Mouse (Mus musculus) cortical plate, adult 2 months (tissue): ENCODE measurements at regions not wholly inside any gene's neighbourhood (a gene's known extent, or its start where the extent isn't known, plus 50 kb on each side); places are given as distances from the start of the nearest gene placed in this dataset.

Experiments used
- H3K27ac ChIP-seq: fragments of 200-500 bp; 2 replicates; pipeline ENCODE4 v1.5.1; 2012; ENCODE audit warnings: low read length, control low read depth, inconsistent platforms; ENCODE audit not compliant: insufficient read depth
- H3K4me1 ChIP-seq: fragments of 200-500 bp; 2 replicates; pipeline ENCODE4 v1.6.1; 2011; ENCODE audit warnings: low read length; ENCODE audit not compliant: control insufficient read depth, insufficient read depth
- H3K4me3 ChIP-seq: fragments of 200-500 bp; 2 replicates; pipeline ENCODE4 v1.5.1; 2011; ENCODE audit warnings: mild to moderate bottlenecking, low read length, control low read depth; ENCODE audit not compliant: insufficient read depth
- CTCF ChIP-seq: fragments of 200-500 bp; IDR thresholded peaks from 2 replicates; pipeline ENCODE4 v1.5.1; 2011; ENCODE audit warnings: mild to moderate bottlenecking, control low read depth, low read length; ENCODE audit not compliant: insufficient read depth; ENCODE audit errors: extremely low read depth
- POLR2A ChIP-seq: fragments of 200-500 bp; IDR thresholded peaks from 2 replicates; pipeline ENCODE4 v1.6.1; 2011; ENCODE audit warnings: mild to moderate bottlenecking, low read length, control low read depth; ENCODE audit not compliant: insufficient read depth; ENCODE audit errors: extremely low read depth

DNA sequence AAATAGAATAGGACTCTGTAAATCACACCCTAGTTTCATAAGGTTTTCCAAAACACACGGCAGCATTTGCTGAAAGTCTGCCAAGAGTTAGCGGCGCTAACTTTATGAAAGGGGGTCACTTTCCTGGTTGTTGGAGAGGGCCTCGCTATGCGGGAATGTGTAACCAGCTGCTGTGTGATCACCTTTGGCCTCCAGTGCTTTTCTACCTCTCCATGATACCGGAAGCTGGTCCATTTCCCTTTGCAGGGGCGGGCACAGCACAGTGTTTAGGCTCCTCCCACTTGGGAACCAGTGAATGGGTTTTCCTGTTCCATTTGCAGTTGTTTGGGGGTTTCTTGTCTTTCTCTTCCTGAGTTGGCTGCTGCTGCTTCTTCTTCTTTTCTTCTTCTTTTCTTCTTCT lies 250.3 kb downstream of the Ppp4r2 start:
- Histone ChIP-seq H3K4me3 (no peak overlapping the region), H3K27ac (no peak overlapping the region), H3K4me1 (no peaks in the 10 kb centered on the region)
- TF ChIP-seq CTCF = no peak
- no peak for TF ChIP-seq POLR2A

GRCm38 (mm10) chr6:101092179-101092578 lies 258.8 kb downstream of the Ppp4r2 start:
- Histone ChIP-seq H3K4me1 (no peaks in the 10 kb centered on the region), H3K4me3 (no peak overlapping the region), H3K27ac (no peak overlapping the region)
- TF ChIP-seq POLR2A (no peak), CTCF (no peak)
